Mouse (Mus musculus): Measurements from ENCODE around the gene Adamts2. TPM values are rescaled to one million over a fixed set of nuclear protein-coding genes. Genes with fewer than 3 reads are reported as not detected.
A peak's percentile ranks its signal among the peaks of the same experiment; 100 is the strongest.

Adamts2 gene
- polyA plus RNA-seq, 1 experiment: 3.2 TPM

DNA sequence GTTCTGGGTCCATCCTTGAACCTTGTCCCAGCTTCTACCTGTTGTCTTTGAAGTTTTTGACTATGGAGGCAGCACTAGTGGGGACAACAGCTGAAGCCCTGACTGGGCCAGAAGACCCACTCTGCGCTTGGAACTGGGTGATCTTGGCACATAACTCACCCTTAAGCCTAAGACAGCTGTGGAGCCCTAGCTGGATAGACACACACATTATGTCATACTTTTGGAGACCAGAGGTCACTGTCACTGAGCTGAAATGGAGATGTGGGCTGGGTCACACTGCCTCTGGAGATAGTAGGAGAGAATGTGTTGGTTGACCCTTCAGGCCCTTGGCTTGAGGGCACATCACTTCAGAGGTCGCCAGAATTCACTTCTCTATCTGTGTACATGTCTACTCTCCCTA, 69.5 kb downstream of the Adamts2 start:
- no peak overlapping the region for H3K27ac ChIP-seq (ENCODE audit: control insufficient read depth, insufficient read depth, low read depth, low read length)
- peaks cover 3% of the 10 kb centered on the region for H3K4me1 ChIP-seq (ENCODE audit: control insufficient read depth, insufficient read depth, low read length)
- H3K4me3 ChIP-seq (ENCODE audit: control insufficient read depth, low read depth, low read length): no peak overlapping the region
- H3K27me3 ChIP-seq (ENCODE audit: control insufficient read depth, insufficient read depth, low read length): no peaks in the 10 kb centered on the region
- H3K36me3 ChIP-seq (ENCODE audit: control insufficient read depth, insufficient read depth, low read length): no peaks in the 10 kb centered on the region
- TF ChIP-seq POLR2A (IDR thresholded peaks at IDR 0.05; ENCODE audit: control insufficient read depth, low read depth, low read length) (no peak), CTCF (IDR thresholded peaks at IDR 0.05; ENCODE audit: control insufficient read depth, insufficient read depth, insufficient replicate concordance, low read depth, low read length) (no peak)

DNA sequence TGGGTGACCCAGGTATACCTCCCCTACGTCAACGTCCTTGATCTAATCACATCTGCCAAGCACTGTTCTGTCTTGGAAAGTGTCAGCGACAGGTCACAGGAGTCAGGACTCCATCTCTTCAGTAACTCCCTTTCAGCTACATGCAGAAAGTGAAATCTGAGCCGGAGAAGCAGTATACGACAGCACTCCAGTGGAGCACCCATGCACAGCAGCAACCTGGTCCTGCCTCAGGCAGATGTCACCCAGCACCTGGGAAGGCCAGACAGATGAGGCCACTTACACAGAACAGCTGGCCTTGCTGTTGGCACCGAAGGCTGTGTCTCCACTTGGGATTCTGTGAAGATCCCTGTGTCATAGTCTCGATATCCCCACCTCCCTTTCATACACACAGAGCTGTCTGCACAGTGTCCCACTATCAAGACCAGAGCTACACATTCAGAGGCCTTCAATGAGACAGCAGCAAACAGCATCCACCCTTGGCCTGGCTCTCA, 70.0 kb downstream of the Adamts2 start:
- Histone ChIP-seq H3K27me3 (ENCODE audit: control insufficient read depth, insufficient read depth, low read length) (no peaks in the 10 kb centered on the region), H3K27ac (ENCODE audit: control insufficient read depth, insufficient read depth, low read depth, low read length) (no peak overlapping the region), H3K4me1 (ENCODE audit: control insufficient read depth, insufficient read depth, low read length) (peaks cover 3% of the 10 kb centered on the region), H3K4me3 (ENCODE audit: control insufficient read depth, low read depth, low read length) (no peak overlapping the region), H3K36me3 (ENCODE audit: control insufficient read depth, insufficient read depth, low read length) (no peaks in the 10 kb centered on the region)
- TF ChIP-seq POLR2A (IDR thresholded peaks at IDR 0.05; ENCODE audit: control insufficient read depth, low read depth, low read length): no peak

- TF ChIP-seq POLR2A (IDR thresholded peaks at IDR 0.05; ENCODE audit: control insufficient read depth, low read depth, low read length) (no peak), CTCF (IDR thresholded peaks at IDR 0.05; ENCODE audit: control insufficient read depth, insufficient read depth, insufficient replicate concordance, low read depth, low read length) (no peak)
Observed at GRCm38 (mm10) chr11:50672866-50673265, 71.0 kb downstream of the Adamts2 start.

GRCm38 (mm10) chr11:50673525-50674250, 71.8 kb downstream of the Adamts2 start:
- Histone ChIP-seq H3K36me3 (ENCODE audit: control insufficient read depth, insufficient read depth, low read length) (no peaks in the 10 kb centered on the region), H3K27ac (ENCODE audit: control insufficient read depth, insufficient read depth, low read depth, low read length) (no peak overlapping the region), H3K4me3 (ENCODE audit: control insufficient read depth, low read depth, low read length) (no peak overlapping the region), H3K27me3 (ENCODE audit: control insufficient read depth, insufficient read depth, low read length) (no peaks in the 10 kb centered on the region; the same call in 1 of the 2 replicates), H3K4me1 (ENCODE audit: control insufficient read depth, insufficient read depth, low read length) (peaks cover 3% of the 10 kb centered on the region)
- TF ChIP-seq POLR2A (IDR thresholded peaks at IDR 0.05; ENCODE audit: control insufficient read depth, low read depth, low read length) (no peak), CTCF (IDR thresholded peaks at IDR 0.05; ENCODE audit: control insufficient read depth, insufficient read depth, insufficient replicate concordance, low read depth, low read length) (peak; percentile 54; the same call in 1 of the 2 replicates)

More at GRCm38 (mm10) chr11:50672866-50673265, 71.0 kb downstream of the Adamts2 start:
- Histone ChIP-seq H3K36me3 (ENCODE audit: control insufficient read depth, insufficient read depth, low read length) (no peaks in the 10 kb centered on the region), H3K4me3 (ENCODE audit: control insufficient read depth, low read depth, low read length) (no peak overlapping the region), H3K4me1 (ENCODE audit: control insufficient read depth, insufficient read depth, low read length) (peaks cover 3% of the 10 kb centered on the region), H3K27me3 (ENCODE audit: control insufficient read depth, insufficient read depth, low read length) (no peaks in the 10 kb centered on the region), H3K27ac (ENCODE audit: control insufficient read depth, insufficient read depth, low read depth, low read length) (no peak overlapping the region)

- no peak overlapping the region for H3K4me3 ChIP-seq (ENCODE audit: control insufficient read depth, low read depth, low read length)
- H3K36me3 ChIP-seq (ENCODE audit: control insufficient read depth, insufficient read depth, low read length): no peaks in the 10 kb centered on the region
- H3K27ac ChIP-seq (ENCODE audit: control insufficient read depth, insufficient read depth, low read depth, low read length): no peak overlapping the region
- TF ChIP-seq CTCF (IDR thresholded peaks at IDR 0.05; ENCODE audit: control insufficient read depth, insufficient read depth, insufficient replicate concordance, low read depth, low read length) (no peak), POLR2A (IDR thresholded peaks at IDR 0.05; ENCODE audit: control insufficient read depth, low read depth, low read length) (no peak)
- H3K27me3 ChIP-seq (ENCODE audit: control insufficient read depth, insufficient read depth, low read length): no peaks in the 10 kb centered on the region; the same call in 1 of the 2 replicates
- peaks cover 3% of the 10 kb centered on the region for H3K4me1 ChIP-seq (ENCODE audit: control insufficient read depth, insufficient read depth, low read length)
Observed at GRCm38 (mm10) chr11:50674390-50674789, 72.5 kb downstream of the Adamts2 start.

GRCm38 (mm10) chr11:50678650-50679049, 76.8 kb downstream of the Adamts2 start:
- no peaks in the 10 kb centered on the region; the same call in 1 of the 2 replicates for H3K27me3 ChIP-seq (ENCODE audit: control insufficient read depth, insufficient read depth, low read length)
- H3K4me3 ChIP-seq (ENCODE audit: control insufficient read depth, low read depth, low read length): no peak overlapping the region
- H3K4me1 ChIP-seq (ENCODE audit: control insufficient read depth, insufficient read depth, low read length): no peaks in the 10 kb centered on the region
- H3K27ac ChIP-seq (ENCODE audit: control insufficient read depth, insufficient read depth, low read depth, low read length): no peak overlapping the region
- no peak for TF ChIP-seq POLR2A (IDR thresholded peaks at IDR 0.05; ENCODE audit: control insufficient read depth, low read depth, low read length)
- H3K36me3 ChIP-seq (ENCODE audit: control insufficient read depth, insufficient read depth, low read length): no peaks in the 10 kb centered on the region

DNA sequence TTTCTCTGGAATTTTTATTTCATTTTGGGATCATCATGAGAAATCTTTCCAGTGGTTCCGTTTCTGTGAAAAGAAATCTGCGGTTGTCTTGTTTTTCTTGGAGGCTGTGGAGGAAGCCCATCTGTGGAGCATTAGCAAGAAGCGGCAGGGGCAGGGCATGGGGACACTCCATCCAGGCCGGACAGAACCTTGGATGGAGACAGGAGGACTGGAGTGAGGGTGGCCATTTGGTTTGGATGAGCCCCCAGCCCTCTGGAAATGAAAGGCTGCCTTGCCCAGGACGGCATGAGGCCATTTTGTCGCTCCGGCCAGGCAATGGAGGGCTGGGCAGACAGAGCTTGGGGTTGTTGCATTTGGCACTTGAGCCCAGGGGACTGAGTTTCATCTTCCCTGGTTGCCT, 80.1 kb downstream of the Adamts2 start:
- Histone ChIP-seq H3K27ac (ENCODE audit: control insufficient read depth, insufficient read depth, low read depth, low read length) (no peak overlapping the region), H3K27me3 (ENCODE audit: control insufficient read depth, insufficient read depth, low read length) (no peaks in the 10 kb centered on the region; the same call in 1 of the 2 replicates), H3K4me1 (ENCODE audit: control insufficient read depth, insufficient read depth, low read length) (no peaks in the 10 kb centered on the region), H3K4me3 (ENCODE audit: control insufficient read depth, low read depth, low read length) (no peak overlapping the region), H3K36me3 (ENCODE audit: control insufficient read depth, insufficient read depth, low read length) (no peaks in the 10 kb centered on the region)
- TF ChIP-seq POLR2A (IDR thresholded peaks at IDR 0.05; ENCODE audit: control insufficient read depth, low read depth, low read length) (no peak), CTCF (IDR thresholded peaks at IDR 0.05; ENCODE audit: control insufficient read depth, insufficient read depth, insufficient replicate concordance, low read depth, low read length) (no peak)
